Mouse (Mus musculus): ENCODE results near the gene Lima1. TPM values are rescaled to one million over a fixed set of nuclear protein-coding genes. Genes with fewer than 3 reads are reported as not detected.

Lima1 gene
- polyA plus RNA-seq, 1 experiment, result 22.2 TPM

GRCm38 (mm10) chr15:99852606-99853237, 22.5 kb downstream of the Lima1 start:
- TF ChIP-seq POLR2A (IDR thresholded peaks at IDR 0.05; ENCODE audit: borderline replicate concordance, extremely low read depth, insufficient read depth, insufficient read length, poor library complexity, severe bottlenecking) (no peak), CTCF (IDR thresholded peaks at IDR 0.05; ENCODE audit: borderline replicate concordance, extremely low read depth, insufficient read depth, insufficient read length) (no peak)
- DNase-seq (ENCODE audit: low read depth), result no peak

GRCm38 (mm10) chr15:99850265-99850664, 25.0 kb downstream of the Lima1 start:
- TF ChIP-seq CTCF (IDR thresholded peaks at IDR 0.05; ENCODE audit: borderline replicate concordance, extremely low read depth, insufficient read depth, insufficient read length) (no peak), POLR2A (IDR thresholded peaks at IDR 0.05; ENCODE audit: borderline replicate concordance, extremely low read depth, insufficient read depth, insufficient read length, poor library complexity, severe bottlenecking) (no peak)
- DNase-seq (ENCODE audit: low read depth), result no peak

- TF ChIP-seq CTCF (IDR thresholded peaks at IDR 0.05; ENCODE audit: borderline replicate concordance, extremely low read depth, insufficient read depth, insufficient read length), result no peak
- no peak for TF ChIP-seq POLR2A (IDR thresholded peaks at IDR 0.05; ENCODE audit: borderline replicate concordance, extremely low read depth, insufficient read depth, insufficient read length, poor library complexity, severe bottlenecking)
- no peak for DNase-seq (ENCODE audit: low read depth)
Measured at GRCm38 (mm10) chr15:99847937-99848336, 27.3 kb downstream of the Lima1 start.

GRCm38 (mm10) chr15:99847207-99847881, 27.9 kb downstream of the Lima1 start:
- peak; percentile 36 for DNase-seq (ENCODE audit: low read depth)

GRCm38 (mm10) chr15:99846633-99847032, 28.6 kb downstream of the Lima1 start:
- TF ChIP-seq CTCF (IDR thresholded peaks at IDR 0.05; ENCODE audit: borderline replicate concordance, extremely low read depth, insufficient read depth, insufficient read length), result no peak
- TF ChIP-seq POLR2A (IDR thresholded peaks at IDR 0.05; ENCODE audit: borderline replicate concordance, extremely low read depth, insufficient read depth, insufficient read length, poor library complexity, severe bottlenecking), result no peak
- DNase-seq (ENCODE audit: low read depth), result peak; percentile 72

More at GRCm38 (mm10) chr15:99847207-99847881, 27.9 kb downstream of the Lima1 start:
- TF ChIP-seq POLR2A (IDR thresholded peaks at IDR 0.05; ENCODE audit: borderline replicate concordance, extremely low read depth, insufficient read depth, insufficient read length, poor library complexity, severe bottlenecking), result no peak
- TF ChIP-seq CTCF (IDR thresholded peaks at IDR 0.05; ENCODE audit: borderline replicate concordance, extremely low read depth, insufficient read depth, insufficient read length), result no peak

- TF ChIP-seq CTCF (IDR thresholded peaks at IDR 0.05; ENCODE audit: borderline replicate concordance, extremely low read depth, insufficient read depth, insufficient read length), result no peak
- TF ChIP-seq POLR2A (IDR thresholded peaks at IDR 0.05; ENCODE audit: borderline replicate concordance, extremely low read depth, insufficient read depth, insufficient read length, poor library complexity, severe bottlenecking), result no peak
- no peak for DNase-seq (ENCODE audit: low read depth)
Measured at GRCm38 (mm10) chr15:99843856-99844255, 31.4 kb downstream of the Lima1 start.

- TF ChIP-seq POLR2A (IDR thresholded peaks at IDR 0.05; ENCODE audit: borderline replicate concordance, extremely low read depth, insufficient read depth, insufficient read length, poor library complexity, severe bottlenecking), result no peak
- no peak; the same call in 1 of the 2 replicates for TF ChIP-seq CTCF (IDR thresholded peaks at IDR 0.05; ENCODE audit: borderline replicate concordance, extremely low read depth, insufficient read depth, insufficient read length)
- DNase-seq (ENCODE audit: low read depth), result no peak
Measured at GRCm38 (mm10) chr15:99839910-99840309, 35.3 kb downstream of the Lima1 start.

GRCm38 (mm10) chr15:99839165-99839840, 36.0 kb downstream of the Lima1 start:
- DNase-seq (ENCODE audit: low read depth), result no peak
- TF ChIP-seq POLR2A (IDR thresholded peaks at IDR 0.05; ENCODE audit: borderline replicate concordance, extremely low read depth, insufficient read depth, insufficient read length, poor library complexity, severe bottlenecking), result no peak
- no peak for TF ChIP-seq CTCF (IDR thresholded peaks at IDR 0.05; ENCODE audit: borderline replicate concordance, extremely low read depth, insufficient read depth, insufficient read length)

- no peak for DNase-seq (ENCODE audit: low read depth)
- TF ChIP-seq CTCF (IDR thresholded peaks at IDR 0.05; ENCODE audit: borderline replicate concordance, extremely low read depth, insufficient read depth, insufficient read length), result no peak
- no peak for TF ChIP-seq POLR2A (IDR thresholded peaks at IDR 0.05; ENCODE audit: borderline replicate concordance, extremely low read depth, insufficient read depth, insufficient read length, poor library complexity, severe bottlenecking)
Measured at GRCm38 (mm10) chr15:99837561-99837960, 37.7 kb downstream of the Lima1 start.

- TF ChIP-seq CTCF (IDR thresholded peaks at IDR 0.05; ENCODE audit: borderline replicate concordance, extremely low read depth, insufficient read depth, insufficient read length), result no peak
- TF ChIP-seq POLR2A (IDR thresholded peaks at IDR 0.05; ENCODE audit: borderline replicate concordance, extremely low read depth, insufficient read depth, insufficient read length, poor library complexity, severe bottlenecking), result no peak
- DNase-seq (ENCODE audit: low read depth), result no peak
Measured at GRCm38 (mm10) chr15:99835191-99835590, 40.1 kb downstream of the Lima1 start.

- no peak for DNase-seq (ENCODE audit: low read depth)
- TF ChIP-seq POLR2A (IDR thresholded peaks at IDR 0.05; ENCODE audit: borderline replicate concordance, extremely low read depth, insufficient read depth, insufficient read length, poor library complexity, severe bottlenecking) (no peak), CTCF (IDR thresholded peaks at IDR 0.05; ENCODE audit: borderline replicate concordance, extremely low read depth, insufficient read depth, insufficient read length) (no peak)
Measured at GRCm38 (mm10) chr15:99834681-99835080, 40.6 kb downstream of the Lima1 start.

Measured in brain, embryonic 14.5 days (tissue).